Mouse (Mus musculus): ENCODE measurements around the gene Uso1.

The Uso1 gene

GRCm38 (mm10) chr5:92188881-92189483 lies 51.2 kb downstream of the Uso1 start:
- DNase-seq (ENCODE audit: inconsistent age in 2 of 2, low spot score in 1 of 2), result no peak

- DNase-seq (ENCODE audit: inconsistent age in 2 of 2, low spot score in 1 of 2), result peak; percentile 31 to 72
Measured at GRCm38 (mm10) chr5:92195716-92196115, 58.0 kb downstream of the Uso1 start.

GRCm38 (mm10) chr5:92196895-92197811 lies 59.4 kb downstream of the Uso1 start:
- DNase-seq (ENCODE audit: inconsistent age in 2 of 2, low spot score in 1 of 2), result peak; percentile 59 to 75

- DNase-seq (ENCODE audit: inconsistent age in 2 of 2, low spot score in 1 of 2), result peak; percentile 64 to 80
Measured at GRCm38 (mm10) chr5:92198266-92198665, 60.5 kb downstream of the Uso1 start.

- peak in 1 of 2 experiments; percentile 43 for DNase-seq (ENCODE audit: inconsistent age in 2 of 2, low spot score in 1 of 2)
Measured at GRCm38 (mm10) chr5:92204162-92205036, 66.7 kb downstream of the Uso1 start.

- no peak for DNase-seq (ENCODE audit: inconsistent age in 2 of 2, low spot score in 1 of 2)
Measured at GRCm38 (mm10) chr5:92205184-92205583, 67.4 kb downstream of the Uso1 start.

GRCm38 (mm10) chr5:92205706-92206105 lies 68.0 kb downstream of the Uso1 start:
- DNase-seq (ENCODE audit: inconsistent age in 2 of 2, low spot score in 1 of 2), result peak; percentile 49 to 76

- peak in 1 of 2 experiments; percentile 40 for DNase-seq (ENCODE audit: inconsistent age in 2 of 2, low spot score in 1 of 2)
Measured at GRCm38 (mm10) chr5:92206121-92206520, 68.4 kb downstream of the Uso1 start.

- DNase-seq (ENCODE audit: inconsistent age in 2 of 2, low spot score in 1 of 2), result no peak
Measured at GRCm38 (mm10) chr5:92210205-92210604, 72.5 kb downstream of the Uso1 start.

GRCm38 (mm10) chr5:92212231-92212630 lies 74.5 kb downstream of the Uso1 start:
- peak in 1 of 2 experiments; percentile 42 for DNase-seq (ENCODE audit: inconsistent age in 2 of 2, low spot score in 1 of 2)

GRCm38 (mm10) chr5:92215308-92215707 lies 77.6 kb downstream of the Uso1 start, which contains the start of gene U90926:
Gene U90926 (minus strand): TSS chr5:92215408.
- no peak for DNase-seq (ENCODE audit: inconsistent age in 2 of 2, low spot score in 1 of 2)

- no peak for DNase-seq (ENCODE audit: inconsistent age in 2 of 2, low spot score in 1 of 2)
Measured at GRCm38 (mm10) chr5:92218915-92219793, 81.4 kb downstream of the Uso1 start.

- no peak for DNase-seq (ENCODE audit: inconsistent age in 2 of 2, low spot score in 1 of 2)
Measured at GRCm38 (mm10) chr5:92219826-92220225, 82.1 kb downstream of the Uso1 start.

- no peak for DNase-seq (ENCODE audit: inconsistent age in 2 of 2, low spot score in 1 of 2)
Measured at GRCm38 (mm10) chr5:92220287-92220902, 82.7 kb downstream of the Uso1 start.

GRCm38 (mm10) chr5:92227782-92228181 lies 90.0 kb downstream of the Uso1 start:
- DNase-seq (ENCODE audit: inconsistent age in 2 of 2, low spot score in 1 of 2), result no peak

- DNase-seq (ENCODE audit: inconsistent age in 2 of 2, low spot score in 1 of 2), result no peak
Measured at GRCm38 (mm10) chr5:92228776-92229175, 91.0 kb downstream of the Uso1 start.

GRCm38 (mm10) chr5:92229514-92229913 lies 91.8 kb downstream of the Uso1 start:
- no peak for DNase-seq (ENCODE audit: inconsistent age in 2 of 2, low spot score in 1 of 2)

- no peak for DNase-seq (ENCODE audit: inconsistent age in 2 of 2, low spot score in 1 of 2)
Measured at GRCm38 (mm10) chr5:92230306-92230705, 92.6 kb downstream of the Uso1 start.

GRCm38 (mm10) chr5:92231836-92232235 lies 94.1 kb downstream of the Uso1 start:
- DNase-seq (ENCODE audit: inconsistent age in 2 of 2, low spot score in 1 of 2), result no peak

- no peak for DNase-seq (ENCODE audit: inconsistent age in 2 of 2, low spot score in 1 of 2)
Measured at GRCm38 (mm10) chr5:92233366-92233765, 95.6 kb downstream of the Uso1 start.
